Mouse (Mus musculus): ENCODE measurements around the gene Fcor. TPM values are rescaled to one million over a fixed set of nuclear protein-coding genes. Genes with fewer than 3 reads are reported as not detected.
A peak's percentile ranks its signal among the peaks of the same experiment; 100 is the strongest.

Fcor gene
- 4.6 and 9.2 TPM in 2 replicates for polyA plus RNA-seq (2012; rRNA removed)

DNA sequence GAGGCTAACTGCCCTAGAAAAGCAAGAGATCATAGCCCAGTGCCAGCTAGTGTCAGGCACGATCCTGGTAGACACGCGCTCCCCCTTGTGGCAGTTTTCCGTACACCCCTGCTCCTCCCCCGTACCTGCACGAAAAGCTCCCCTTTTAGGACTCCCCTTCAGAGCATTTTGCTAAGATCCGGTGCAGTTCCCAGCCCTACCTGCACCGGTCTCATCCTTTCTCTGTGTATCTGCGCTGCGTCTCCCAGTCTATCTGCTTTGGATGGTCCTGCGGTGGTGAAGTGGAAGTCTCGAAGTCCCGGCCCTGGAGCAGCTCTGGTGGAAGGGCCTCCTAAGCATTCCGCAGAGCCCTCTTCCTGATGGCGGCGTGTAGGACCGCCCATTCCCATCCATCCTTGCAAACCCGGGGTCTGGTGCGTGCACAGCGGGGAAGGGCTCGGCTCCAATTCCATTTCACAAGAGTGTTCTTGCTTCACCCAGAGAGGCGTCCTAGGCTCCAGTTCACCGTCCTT, at the start of gene Fcor:
Fcor (minus strand) TSS at position 383 of the 512 bp plus-strand sequence.
- peak; percentile 69 for DNase-seq (ENCODE audit: low spot score)

DNA sequence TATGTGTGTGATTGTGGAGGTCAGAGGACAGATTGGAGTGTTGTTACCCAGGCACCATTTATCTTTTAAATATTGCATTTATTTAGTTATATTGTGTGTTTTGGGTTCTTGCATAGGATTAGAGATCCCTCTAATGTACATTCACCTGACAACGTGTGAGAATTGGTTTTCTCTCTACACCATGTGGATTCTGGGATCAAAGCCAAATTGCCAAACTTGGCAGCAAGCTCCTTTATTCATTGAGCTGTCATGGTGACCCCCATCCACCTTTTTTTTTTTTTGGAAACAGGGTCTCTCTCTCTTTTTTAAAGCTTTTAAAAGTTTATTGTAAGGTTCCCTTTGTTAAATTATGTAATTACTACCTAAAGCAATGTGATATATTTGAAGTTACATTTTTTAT, 48.9 kb upstream of the Fcor start:
- no peak for DNase-seq (ENCODE audit: low spot score)

DNA sequence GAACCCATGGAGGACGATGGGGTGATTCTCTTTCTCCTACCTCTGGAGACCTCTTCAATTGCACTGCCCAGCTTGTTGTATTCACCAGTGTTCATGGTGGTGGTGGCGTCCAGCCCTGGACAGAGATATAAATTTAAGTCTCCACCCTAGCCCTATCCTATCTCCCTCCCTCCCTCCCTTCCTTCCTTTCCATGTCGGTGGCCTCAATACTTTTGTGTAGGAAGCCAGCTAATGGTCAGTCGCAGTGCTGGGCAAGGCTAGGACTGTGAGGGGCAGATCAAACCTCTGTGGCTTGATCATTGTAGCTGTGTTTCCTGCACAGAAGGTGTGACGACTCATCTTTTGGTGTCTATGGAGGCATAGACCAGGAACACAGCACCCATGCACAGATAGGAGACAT, 48.4 kb upstream of the Fcor start, which contains the start of gene Clec4g:
Clec4g (minus strand) TSS at position 101 of the 400 bp plus-strand sequence.
- no peak for DNase-seq (ENCODE audit: low spot score)

DNA sequence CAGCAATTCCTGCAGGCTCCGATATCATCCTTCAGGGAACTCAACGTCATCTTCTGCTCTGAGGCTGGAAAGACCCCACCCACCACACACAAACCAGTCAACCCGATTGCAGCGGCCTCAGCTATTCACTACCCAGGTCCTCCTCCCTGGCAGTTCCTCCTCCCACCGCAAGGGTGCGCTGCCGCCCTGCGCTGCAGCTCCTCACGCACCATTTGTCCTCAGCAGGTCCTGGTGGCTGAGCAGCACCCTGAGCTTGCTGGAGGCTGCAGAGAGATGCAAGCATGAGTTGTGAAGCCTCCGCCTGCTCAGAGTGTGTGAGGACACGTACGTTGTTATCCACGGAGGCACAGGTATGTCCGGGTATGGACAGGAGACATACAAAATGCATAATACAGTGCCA, 46.4 kb upstream of the Fcor start:
- peak; percentile 49 for DNase-seq (ENCODE audit: low spot score)

DNA sequence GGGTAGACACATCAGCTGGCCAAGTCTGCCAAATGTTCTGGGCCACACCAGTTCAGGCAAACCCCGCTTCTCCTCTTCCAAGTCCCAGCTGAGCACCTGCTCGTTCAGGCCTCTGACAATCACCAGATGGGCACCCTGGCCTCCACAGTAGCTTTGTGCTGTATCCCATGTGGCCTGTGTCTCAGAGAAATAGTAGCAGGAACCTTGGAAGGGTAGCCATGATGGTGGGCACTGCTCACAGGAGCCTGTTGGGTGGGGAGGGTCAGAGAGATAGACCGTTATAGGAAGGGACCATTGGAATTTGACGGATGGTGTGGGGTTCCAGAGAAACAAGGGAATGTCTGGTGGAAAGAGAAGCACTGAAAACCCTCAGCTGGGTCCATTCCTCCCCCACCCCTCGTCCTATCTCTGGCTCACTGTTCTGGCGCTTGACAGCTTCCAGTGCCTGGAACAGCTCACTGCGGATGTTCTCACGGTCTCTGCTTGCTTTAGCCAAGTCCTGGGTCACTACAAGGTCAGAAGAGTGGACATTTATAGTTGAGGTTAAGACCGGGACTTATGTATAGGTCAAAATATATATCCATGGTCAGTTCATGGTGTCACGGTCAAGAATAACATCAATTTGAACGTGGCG, 45.3 kb upstream of the Fcor start:
- no peak for DNase-seq (ENCODE audit: low spot score)

DNA sequence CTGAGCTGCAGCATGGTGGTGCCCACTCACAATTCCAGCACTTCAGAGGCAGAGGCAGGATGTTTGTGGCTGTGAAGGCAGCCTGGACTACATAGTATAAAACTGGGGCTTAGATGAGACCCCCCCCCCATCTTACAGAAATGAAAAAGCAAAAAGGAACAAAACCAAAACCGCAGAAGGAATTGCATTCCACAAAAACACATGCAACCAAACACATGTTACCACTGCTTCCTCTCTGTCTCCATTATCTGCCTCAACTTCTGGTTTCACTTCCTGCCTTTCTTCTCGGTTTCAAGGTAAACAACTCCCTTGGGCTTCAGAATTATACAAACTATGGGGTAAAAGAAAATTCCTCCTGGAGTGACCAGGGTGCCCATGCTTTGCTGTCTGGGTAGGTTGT, 39.5 kb upstream of the Fcor start:
- no peak for DNase-seq (ENCODE audit: low spot score)

DNA sequence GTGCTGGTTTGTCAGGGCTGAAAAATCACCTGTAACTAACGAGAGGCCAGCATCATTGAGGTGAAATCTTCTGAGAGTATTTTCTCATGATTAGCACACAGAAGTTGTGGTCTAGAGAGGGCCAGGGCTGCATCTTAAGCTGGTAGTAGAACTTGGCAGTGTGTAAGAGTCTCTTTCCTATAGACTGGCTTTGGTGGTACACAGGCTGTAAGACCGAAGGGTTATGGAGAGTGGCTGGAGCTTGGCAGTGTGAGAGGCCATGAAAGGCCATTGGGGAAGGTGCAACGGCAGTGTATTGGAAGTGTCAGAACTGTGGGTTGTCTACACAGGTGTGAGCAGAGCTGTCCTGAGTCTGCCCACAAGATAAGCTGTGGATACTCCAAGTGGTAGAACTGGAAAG, 38.1 kb upstream of the Fcor start:
- DNase-seq (ENCODE audit: low spot score), result no peak

DNA sequence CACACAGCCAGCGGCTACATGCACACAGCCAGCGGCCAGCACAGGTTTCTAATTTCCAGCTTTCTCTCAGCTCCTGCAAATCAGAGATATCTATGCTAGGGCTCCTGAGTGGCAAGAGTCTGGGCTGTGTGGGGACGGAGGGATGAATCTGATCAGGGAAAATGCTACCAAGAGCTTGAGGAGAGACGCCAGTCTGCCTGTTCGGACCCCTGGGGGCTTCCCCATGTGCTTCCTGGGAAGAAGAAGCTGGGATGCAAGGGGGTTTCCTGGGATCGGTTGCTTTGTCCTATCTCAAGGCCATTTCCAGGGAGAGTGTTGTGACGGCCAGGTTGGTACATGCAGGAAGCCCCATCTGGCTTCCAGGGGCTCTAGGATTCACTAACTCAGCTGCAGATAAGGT, 35.4 kb upstream of the Fcor start:
- DNase-seq (ENCODE audit: low spot score), result no peak

DNA sequence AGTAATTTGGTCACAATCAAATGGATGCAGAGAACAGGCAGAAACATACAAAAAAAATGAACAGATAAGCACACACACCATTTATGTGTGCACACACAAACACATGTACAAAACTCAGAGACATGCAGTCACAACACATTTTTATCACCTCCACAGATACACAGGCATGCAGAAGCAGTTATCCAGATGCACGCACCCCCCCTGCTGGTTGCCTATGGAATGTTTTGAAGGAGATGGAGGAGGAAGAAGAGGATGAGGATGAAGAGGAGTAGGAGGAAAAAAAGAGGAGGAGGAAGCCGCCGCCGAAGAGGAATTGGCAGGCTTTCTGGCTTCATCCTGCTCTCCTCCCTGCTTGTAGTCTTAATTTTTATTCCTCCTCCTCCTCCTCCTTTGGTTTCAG, 33.5 kb upstream of the Fcor start:
- no peak for DNase-seq (ENCODE audit: low spot score)

DNA sequence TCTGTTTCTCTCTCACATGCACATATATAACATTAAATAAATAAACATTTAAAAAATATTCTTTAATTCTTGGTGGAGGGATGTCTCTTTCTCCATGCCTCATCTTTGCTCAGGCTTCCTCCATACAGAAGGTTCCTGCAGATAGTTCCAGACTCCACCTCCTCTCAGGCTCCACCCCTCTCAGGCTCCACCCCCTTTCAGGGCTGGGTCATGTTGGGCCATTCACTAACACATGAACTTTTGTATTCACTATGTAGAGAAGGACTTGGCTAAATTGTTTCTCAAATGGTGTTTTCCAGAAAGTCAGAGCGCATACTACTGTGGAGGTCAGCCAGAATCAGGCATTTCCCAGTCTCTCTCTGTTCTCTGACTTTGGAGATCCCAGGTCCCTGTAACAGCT, 29.3 kb upstream of the Fcor start:
- DNase-seq (ENCODE audit: low spot score), result no peak

DNA sequence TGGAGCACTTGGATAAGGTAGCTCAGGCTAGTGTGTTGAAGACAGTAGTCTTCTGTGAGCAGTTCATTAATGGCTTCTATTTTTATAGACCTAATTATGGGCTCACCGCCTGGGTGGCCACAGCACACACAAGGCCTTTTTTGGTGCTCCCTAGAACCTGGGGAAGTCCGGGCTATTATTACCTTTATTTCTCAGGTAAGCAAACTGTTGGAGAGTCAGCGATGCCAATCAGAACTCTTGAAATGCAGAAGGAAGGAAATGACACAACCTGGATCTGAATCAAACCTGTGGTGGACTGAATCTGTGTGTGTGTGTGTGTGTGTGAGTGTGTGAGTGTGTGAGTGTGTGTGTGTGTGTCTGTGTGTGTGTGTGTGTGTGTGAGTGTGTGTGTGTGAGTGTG, 22.0 kb upstream of the Fcor start, which contains the start of gene Fcer2a:
Fcer2a (minus strand) TSS at position 55 of the 400 bp plus-strand sequence.
- no peak for DNase-seq (ENCODE audit: low spot score)

DNA sequence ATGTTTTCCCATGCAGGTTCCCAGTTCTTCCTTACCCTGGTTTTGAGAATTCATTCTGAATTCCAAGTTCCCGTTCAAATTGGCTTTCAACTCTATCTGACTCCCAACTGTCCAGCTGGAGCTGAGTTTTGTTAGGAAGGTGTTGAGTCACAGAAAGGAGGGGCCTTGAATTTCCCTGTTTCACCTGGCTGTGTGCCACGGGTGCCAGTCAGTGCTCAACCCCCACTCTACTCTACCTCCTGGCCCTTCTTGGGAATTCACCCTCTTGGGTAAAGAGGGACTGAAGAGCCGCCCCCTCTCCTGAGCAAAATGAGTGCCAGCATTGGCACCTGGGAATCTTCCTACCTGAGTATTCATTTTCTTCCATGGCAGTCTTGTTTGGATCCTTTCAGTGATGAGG, 18.6 kb upstream of the Fcor start:
- no peak for DNase-seq (ENCODE audit: low spot score)

DNA sequence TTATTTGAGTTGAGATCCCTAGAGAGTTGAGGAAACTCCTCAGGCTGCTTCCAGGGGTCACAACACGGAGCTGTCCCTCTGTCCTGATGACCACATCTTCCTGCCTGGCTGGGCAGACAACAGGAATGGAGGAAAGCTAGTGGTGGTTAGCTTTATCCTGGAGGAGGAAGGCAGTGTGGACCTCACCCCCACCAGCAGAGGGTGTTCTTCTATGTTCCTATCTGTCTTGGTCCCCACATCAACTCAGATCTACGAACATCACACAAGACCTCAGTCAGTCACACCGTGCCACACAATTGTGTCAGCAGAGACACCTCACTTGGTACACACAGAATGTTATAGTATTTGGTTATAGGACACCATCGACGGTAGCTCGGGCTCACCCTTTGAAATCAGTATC, 15.4 kb upstream of the Fcor start:
- DNase-seq (ENCODE audit: low spot score), result no peak

DNA sequence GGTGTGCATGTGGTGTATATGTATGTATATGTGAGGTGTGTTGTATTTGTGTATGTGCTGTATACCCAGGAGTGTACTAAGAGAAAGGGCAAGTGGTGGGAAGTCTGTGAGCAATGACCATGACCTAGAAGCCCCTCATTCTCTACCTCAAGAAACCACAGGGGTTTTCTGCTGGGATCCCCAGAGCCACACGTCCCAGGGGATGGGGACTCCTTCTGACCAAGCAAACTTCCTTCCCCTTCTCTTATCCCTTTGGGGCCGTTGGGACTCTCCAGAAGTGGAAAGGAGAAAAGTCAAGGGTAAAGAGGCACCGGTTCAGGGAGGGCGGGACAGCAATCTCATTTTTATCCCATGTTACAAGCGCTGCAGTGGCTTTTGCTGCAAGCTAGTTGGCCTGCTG, 13.3 kb upstream of the Fcor start:
- no peak for DNase-seq (ENCODE audit: low spot score)

DNA sequence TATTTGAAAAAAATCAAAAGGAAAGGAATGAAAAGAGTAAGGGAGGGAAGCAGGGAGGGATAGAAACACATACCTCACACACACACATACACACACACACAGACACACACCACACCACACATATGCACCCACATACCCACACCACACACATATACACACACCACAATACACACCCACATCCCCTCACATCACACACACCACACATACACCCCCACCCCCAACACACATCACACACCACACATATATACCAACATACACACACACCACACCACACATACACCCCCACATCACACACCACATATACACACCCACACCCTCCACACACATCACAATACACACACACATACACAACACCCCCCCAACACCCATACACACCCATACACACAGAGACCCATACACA, 12.4 kb upstream of the Fcor start:
- no peak for DNase-seq (ENCODE audit: low spot score)

DNA sequence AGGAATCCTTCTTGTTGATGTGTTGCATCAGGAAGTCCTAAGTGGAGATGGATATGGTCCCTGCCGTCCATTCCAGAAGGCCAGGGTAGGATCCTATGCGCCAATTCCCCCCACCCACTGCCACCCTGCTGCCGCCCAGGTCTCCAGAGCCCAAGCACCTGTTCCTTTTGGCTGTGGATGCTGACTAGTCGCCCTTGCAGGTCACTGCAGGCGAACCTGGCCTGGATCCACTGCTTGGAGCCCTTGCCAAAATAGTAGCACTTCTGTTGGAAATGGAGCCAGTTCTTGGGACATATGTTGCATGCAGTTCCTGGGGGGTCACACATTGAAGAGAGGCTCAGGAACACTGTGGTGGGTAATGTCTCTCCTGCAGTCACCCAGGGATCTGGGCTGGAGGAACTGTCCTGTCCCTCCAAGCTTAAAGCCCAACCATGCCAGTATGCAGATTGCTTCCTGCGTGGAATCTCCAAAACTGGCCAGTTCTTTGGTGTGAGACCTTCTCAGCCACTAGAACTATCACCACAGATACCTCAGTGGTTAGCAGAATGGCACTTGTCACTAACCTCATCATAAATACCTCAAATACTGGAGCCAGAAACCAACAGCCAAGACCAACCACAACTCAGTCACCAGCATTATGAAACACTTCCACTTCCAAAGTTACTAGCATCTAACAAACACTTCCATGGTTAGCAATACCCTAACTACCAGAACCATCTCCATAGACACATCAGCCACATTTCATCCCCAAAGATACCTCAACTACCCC, 11.4 kb upstream of the Fcor start:
- no peak for DNase-seq (ENCODE audit: low spot score)

DNA sequence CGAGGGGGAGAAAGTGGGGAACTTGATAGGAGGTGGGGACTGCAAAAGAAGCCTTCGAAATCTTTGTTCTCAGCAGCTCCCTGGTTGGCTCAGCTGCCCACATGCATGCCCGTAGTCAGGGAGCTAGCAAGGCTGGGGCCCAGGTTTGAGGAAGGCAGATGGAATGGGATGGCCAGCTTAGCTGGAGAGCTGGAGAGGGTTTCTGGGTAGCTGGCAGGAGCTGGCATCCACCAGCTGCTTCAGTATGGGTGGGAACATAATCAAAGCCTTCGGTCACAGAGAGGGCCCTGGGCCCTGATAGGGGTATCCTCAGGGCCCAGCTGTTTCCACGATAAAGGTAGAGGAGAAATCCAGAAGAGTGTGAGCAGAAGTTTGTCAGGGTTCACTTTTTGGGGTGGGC, 10.3 kb upstream of the Fcor start:
- no peak for DNase-seq (ENCODE audit: low spot score)

DNA sequence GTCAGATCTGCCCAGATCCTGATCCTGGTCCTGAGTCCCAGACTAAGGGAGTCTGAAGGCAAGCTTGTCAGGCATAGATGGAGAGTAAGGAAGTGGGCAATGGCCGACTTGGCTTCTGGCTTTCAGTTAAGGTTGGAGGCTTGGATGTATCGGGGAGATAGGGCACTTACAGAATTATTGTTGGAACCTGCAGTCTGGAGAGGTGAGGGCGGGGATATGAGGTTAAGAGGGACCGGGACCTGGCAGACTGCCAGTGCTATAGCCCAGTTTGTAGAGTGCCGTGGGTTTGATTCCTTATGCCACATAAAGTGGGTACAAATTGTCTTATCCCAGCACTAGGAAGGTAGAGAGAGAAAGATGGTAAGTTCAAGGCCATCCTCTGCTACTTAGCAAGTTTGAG, 7.5 kb upstream of the Fcor start:
- no peak for DNase-seq (ENCODE audit: low spot score)

DNA sequence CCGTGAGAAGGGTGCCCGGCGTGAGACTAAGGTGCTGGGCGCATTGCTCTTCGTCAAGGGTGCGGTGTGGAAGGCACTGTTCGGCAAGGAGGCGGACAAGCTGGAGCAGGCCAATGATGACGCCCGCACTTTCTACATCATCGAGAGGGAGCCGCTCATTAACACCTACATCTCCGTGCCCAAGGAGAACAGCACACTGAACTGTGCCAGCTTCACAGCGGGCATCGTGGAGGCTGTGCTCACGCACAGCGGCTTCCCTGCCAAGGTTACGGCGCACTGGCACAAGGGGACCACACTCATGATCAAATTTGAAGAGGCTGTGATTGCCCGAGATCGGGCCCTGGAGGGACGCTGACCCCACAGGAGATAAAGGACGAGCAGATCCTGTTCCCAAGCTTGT, 7.1 kb upstream of the Fcor start:
- DNase-seq (ENCODE audit: low spot score), result no peak

DNA sequence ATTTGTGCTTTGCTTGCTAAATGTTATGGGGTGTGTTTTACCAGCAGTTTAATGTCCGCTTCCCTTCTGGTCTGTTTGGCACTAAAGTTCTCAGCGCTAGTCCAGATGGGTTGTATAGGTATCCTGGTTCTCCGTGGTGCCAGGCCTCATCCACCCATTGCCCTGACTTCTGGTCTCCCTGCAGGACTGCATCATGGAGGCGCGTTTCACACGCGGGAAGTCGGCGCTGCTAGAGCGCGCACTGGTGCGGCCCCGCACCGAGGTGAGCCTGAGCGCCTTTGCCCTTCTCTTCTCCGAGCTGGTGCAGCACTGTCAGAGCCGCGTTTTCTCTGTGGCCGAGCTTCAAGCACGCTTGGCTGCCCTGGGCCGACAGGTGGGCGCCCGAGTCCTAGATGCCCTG, 6.7 kb upstream of the Fcor start:
- DNase-seq (ENCODE audit: low spot score), result no peak

DNA sequence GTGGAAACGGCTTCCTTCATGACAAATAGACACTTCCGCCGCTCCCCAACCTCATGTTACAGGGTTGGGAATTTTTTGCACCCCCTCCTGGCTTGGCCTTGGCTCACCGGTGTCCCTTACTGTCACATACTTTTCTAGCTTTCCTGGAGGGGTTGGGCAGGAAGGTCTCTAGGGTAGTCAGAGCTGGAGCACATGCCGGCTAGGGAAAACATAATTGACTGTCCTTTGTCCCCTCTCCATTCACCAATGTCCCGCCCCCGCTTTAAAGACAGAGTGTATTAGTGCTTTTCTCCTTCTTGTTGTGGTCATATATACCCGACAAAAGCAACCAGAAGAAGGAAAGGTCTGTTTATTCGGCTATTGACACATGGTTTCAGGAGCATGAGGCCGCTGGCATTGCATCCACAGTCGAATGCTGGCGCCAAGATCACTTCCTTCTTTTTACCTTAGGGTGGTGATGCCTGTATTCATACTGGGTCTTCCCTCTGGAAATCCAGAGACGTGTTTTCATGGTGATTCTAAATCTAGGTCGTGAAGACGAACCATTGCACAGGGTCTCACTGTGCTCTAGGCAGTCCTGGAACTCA, 4.9 kb upstream of the Fcor start:
- DNase-seq (ENCODE audit: low spot score), result no peak

DNA sequence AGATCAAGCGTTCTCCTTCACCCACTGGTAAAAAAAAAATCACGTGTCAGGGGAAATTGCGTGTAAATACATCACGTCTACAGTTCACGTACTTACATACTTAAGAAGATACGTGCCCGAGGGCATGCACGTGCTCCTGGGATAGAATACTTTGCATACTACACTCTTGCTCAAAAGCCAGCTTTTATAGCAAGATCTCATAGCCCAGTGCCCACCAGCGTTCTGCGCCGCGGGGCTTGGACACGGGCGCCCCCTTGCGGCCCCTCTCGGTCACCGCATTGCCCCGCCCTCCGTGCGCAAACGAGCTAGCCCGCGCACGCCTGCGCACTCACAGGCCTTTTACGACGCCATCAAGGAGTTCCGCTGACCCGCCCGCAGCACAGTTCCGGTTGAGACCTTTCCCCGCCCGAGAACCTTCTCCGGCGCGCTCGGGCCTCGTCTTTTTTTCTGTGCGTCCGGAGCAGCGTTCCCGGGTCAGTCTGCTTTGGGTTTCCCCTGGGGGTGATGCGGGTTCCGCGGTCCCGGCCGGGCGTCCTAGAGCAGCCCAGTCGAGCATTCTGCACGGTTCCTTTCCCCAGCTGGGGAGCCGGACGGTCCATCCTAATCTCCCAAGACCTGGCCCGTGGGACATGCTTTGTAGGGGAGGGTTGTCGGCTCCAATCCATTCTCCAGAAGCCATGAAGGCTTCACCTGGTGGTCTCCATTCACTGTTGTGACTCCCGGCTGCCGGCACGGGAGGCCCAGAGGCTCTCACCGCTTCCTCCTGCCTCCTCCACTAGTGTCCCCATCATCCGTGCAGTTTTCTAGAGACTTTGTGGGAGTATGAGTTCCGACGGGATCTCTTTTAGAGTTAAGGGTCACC, 4.2 kb upstream of the Fcor start, which contains the start of gene Trappc5:
Trappc5 (plus strand) TSS at position 169 of the 862 bp plus-strand sequence.
- peak; percentile 87 for DNase-seq (ENCODE audit: low spot score)

Measured in urinary bladder, adult 2 months (tissue).